Mouse (Mus musculus) lung, postnatal 14 days (tissue): ENCODE results near the gene Grb2.

Experiments
- DNase-seq: peaks from one replicate; pipeline ENCODE4 v3.0.0; 2021

Gene Grb2

DNA sequence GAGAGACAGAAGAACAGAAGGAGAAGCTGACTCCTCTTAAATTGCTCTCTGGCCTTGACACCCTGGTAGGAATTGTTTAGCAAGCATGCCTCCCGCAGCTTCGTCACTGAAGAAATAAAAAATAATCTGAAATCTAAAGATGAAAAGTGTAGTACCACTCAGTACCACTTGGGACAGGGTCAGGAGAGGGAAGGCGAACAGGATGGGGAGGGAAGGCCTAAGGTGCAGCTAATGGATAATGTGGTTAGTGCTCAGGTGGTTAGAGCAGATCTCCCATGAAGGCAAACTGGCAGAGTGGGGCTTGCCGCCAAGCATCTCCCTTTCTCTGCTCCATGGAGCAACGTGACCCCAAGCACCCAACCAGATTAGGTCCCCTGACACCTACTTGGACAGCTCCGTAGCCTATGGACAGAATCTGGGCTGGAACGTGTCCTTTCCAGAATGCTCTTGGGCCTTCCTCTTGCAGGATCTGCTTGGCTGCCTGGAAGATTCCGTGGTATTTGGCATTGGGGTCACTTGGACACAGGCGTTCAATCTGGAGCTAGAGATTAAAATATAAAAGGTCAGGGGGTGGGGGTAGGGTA lies 84.8 kb downstream of the Grb2 start:
- no peak for DNase-seq

DNA sequence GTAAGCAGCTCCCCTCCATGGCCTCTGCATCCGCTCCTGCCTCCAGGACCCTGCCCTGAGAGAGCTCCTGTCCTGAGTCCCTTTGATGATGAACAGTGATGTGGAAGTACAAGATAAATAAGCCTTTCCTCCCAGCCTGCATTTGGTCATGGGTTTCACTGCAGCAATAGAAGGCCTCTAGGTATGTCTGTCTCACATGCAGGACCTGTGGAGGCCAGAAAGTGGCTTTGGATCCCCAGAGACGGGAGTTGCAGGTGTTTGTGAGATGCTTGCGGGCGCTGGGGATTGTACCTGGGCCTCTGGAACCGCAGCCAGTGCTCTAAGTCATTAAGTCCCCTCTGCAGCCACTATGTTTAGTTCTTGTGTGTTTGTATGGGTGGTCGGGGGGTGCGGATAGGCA lies 88.4 kb downstream of the Grb2 start:
- no peak for DNase-seq

DNA sequence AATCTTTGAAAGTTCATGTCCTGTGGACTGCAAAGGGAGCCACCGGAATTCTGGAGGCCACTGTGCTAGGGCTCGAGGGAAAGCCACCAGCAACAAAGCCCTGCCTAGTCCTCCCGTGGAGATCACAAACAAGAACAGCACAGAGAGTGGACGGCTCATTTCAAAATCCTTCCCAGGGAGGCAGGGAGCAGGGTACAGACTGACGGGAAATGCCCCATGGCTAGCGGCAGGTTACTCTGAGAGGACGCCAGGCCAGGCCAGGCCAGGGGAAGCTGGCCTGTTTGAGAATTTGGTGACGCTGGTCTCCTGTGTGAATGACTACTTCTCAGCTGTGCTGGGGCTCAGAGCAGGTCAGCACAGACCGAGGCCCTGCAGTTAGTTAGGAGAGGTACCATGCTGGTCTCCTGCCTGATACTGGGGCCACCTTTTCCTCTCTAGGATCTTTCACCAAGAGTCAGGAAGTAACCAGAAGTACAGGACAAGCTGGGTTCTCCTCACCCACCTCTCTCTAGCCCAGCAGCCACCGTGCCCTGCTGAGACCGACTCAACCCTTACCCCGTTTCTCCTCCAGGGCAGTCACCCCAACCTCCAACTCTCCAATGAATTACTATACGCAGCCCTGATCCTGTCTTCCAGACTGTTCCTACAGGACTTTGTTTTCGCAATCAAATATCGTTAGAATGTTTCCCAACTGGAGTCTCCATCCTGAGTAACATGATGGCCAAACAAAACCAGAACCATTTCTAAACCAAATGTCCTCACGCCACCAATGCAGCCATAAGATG lies 89.5 kb downstream of the Grb2 start:
- DNase-seq: no peak

DNA sequence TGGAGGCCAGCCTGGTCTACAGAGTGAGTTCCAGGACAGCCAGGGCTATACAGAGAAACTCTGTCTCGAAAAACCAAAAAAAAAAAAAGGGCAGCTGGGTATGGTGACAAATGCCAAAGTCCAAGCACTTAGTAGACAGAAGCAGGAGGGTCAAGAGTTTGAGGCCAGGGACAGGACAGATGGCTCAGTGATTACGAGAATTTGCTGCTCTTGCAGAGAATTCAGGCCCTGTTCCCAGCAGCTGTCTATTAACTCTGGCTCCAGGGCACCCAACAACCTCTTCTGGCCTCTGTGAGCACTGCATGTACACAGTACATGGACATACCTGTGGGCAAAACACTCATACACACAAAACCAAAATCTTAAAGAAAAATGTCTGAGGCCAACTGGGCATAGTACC lies 90.4 kb downstream of the Grb2 start:
- DNase-seq: no peak

DNA sequence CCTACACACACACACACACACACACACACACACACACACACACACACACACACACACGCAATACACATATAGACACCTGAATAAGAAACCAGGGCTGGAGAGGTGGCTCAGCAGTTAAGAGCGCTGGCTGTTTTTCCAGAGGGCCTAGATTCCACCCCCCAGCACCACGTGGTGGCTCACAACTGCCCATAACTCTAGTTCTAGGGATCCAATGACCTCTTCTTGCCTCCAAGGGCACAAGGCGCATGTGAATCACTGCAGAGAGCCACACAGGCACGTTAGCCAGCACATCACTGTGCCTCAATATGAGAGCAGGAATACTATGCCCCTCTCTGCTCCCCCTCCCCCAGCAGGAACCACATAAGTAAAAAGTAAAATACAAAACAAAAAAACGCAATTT lies 91.5 kb downstream of the Grb2 start:
- DNase-seq: no peak

DNA sequence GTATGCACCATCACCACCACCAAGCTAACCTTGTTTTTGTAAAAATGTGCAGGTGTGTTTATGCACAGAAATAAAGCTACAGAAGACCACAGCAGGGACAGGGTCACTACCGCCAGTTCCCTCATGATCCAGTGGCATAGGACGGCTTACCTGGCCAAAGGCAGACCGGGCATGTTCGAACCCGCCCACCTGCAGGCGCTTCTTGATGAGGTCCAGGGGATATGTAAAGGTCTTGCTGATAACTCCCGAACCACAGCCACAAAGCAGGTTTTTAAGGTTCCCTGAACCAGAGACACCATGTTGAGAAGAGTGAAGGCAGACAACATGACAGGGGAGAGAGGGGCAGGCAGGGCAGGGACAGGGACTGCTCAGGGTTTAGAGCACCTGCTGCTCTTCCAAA lies 92.0 kb downstream of the Grb2 start:
- DNase-seq: no peak

DNA sequence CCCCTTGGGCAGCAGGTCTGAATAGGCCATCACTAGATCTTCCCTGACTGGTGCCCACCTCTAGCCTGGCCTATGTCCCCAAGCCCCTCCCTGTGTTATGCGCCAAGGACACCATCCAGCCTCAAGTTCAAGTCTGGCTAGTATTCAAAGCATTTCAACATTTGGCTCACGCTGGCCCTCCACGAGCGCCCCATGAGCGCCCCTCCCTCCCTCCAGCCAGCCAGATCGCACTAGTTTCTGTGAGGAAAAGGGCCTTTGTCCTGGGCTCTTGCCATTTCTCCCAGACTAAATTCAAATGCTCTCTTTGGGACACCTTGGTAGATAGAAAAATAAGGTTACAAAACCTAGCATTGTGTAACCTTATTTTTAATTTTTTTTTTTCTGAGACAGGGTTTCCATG lies 92.5 kb downstream of the Grb2 start:
- DNase-seq: no peak

DNA sequence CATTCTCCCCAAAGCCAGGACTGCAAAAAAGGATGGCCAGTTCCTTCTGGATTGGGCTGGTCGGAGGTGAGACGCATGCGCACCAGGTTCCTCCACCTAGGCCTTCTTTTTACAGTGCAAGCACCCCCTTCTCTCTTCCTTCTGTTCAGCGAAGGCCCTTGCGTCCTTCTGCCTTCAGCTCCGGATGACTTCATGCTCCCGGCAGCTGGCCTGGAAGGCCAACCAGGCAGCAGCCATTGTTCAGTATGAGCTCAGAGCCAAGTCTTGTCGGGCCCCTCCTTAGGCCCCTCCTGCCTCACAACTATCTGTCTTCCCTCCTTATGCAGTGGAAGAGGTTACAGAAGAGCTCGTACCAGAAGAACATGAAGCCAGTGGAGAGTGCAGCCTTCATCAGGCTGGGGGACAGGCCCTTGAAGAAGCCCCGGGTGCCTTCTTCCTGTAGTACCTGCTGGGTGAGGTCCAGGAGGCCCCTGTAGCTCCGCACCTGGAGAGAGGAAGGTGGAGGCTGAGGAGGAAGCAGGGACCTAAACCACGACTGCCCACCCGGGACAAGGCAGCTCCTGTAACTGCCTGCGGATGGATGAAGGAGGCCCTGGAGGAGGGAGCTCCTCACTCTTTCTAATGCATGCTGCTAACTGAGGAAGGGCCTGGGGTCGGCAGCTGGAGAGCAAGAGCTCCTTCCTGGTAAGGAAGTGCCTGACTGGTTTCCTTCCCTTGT lies 93.1 kb downstream of the Grb2 start:
- no peak for DNase-seq

DNA sequence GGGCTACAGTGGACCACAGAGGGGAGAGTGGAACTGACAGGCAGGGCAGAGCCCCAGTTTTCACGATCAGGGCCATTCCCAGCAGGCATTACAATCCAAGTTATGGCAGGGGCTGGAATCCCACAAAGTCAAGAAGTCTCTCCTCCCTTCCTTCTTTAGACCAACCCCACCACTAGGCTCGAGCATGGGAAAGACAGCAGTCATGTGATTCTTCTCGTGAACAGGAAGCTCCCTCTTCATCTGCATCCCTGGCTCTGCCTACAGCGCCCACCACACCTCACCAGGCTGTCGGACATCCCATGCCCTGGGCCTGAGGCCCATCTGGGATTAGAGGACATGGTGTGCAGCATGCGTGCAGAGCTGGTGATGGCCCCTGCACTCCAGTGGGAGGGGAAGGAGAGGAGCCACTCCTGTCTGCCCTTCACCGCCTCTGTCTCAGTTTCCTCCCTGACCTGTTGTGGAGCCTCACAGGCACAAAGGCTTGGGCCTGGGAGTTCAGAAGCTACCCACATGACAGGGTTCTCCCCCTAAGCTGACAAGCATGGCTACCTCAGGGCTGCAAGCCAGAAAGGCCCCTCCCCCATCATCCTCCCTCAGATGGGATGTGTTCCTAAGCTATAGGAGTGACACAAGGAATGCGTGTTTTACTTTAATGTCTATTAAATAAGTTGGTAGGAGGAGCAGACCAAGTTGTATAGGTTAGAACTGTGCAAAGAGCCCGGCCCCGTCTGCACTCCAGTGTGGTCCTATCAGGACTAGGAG lies 93.9 kb downstream of the Grb2 start:
- no peak for DNase-seq

DNA sequence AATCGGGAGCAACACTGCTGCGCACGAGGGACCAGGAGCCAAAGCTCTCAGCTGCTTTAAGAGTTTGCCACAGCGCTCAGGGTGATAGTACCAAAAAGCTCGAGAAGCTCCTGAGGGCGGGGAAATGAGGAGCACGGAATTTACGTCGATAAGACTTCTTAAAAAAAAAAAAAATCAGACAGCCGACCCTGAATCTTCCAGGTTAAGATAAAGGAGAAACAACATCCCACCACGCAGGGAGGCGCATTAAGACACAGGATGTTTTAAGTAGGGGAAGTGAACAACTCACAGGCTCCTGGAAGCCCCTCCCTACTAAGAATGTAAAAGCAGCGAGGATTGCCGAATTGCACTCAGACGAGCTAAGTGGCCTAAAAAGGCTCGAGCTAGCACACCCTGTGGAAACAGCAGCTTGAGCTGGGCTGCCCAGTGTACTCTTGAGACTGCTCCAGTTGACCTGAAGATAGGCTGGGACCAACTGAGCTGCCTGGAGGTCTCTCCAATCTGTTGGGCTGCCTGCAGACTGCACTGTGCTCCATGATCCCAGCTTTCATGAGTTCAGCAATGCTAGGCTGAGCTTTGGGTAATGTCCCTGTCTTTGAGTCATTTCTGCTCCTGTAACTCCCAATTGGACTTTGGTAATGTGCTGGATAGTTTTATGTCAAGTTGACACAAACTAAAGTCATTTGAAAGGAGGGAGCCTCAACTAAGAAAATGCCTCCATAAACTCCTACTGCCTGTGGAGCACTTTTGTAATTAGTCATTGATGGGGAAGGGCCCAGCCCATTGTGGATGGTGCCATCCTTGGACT lies 95.1 kb downstream of the Grb2 start:
- peak; percentile 48 for DNase-seq

DNA sequence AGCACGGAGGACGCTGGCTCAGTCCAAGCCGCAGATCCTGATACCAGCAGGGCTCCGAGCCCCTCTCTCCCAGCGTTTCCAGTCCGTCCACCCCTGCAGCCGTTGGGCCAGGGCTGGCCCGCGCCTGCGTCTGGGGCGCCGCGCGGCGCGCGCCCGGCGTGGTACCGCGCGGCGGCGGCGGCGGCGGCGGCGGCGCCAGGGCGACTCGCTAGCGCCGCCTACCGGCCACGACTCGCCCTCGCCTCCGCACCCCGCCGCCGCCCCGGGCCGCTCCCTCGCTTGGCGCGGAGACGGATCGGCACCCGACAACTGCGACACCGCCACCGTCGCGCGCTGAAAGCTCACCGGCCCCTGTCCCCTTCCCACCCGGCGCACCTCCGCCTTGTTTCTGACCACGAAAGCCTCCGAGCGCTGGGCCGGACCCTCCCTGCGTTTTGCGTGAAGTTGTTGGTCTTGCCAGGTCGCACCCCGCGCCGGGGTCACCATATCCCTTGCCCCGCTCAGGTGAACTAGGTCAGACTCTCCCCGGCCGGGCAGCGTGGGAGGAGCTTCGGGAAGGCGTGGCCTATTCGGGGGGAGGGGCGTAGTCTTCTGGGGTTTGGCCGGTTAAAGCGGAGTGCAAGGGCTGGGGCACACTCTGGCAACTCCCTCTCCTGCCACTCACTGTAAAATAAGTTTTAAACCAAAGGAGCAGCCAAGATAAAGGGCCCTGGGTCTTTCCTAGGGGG lies 95.8 kb downstream of the Grb2 start, which contains the start of gene Mif4gd:
Gene Mif4gd (minus strand): TSS at position 560 of the 728 bp plus-strand sequence.
- DNase-seq: peak; percentile 95

DNA sequence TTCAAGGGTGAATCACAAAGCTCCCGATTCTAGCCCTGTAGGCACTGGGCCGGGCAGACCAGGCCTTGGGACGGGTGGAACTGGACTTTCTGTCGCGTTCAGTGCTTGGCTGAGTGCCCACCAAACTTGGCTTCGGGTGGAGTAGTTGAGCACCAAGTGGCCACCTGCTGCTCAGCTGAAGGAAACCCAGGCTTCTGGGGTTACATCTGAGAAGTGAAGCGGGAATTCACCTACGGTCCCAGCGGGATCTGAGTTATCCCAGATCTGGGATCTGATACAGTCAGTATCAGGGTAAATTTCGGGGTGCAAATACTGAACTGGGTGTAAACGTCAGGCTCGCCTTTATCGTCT lies 96.4 kb downstream of the Grb2 start:
- peak; percentile 89 for DNase-seq

DNA sequence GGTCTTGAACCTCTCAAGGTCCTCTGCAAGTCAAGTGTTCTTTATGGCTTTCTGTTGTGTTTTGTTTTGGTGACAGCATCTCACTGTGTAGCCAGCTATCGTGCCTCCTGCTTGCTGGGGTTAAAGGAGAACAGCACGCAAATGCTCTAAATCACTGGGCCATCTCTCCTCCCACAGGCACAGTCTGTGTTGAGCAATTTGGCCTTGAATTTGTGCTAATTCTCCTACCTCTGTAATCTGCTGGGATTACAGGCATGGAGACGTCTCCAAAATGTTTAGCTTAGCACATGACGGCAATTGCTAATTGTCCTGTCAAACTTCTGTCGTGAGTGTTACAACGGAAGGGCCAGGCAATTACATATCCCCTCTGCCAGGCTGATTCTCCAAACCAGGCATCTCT lies 97.2 kb downstream of the Grb2 start:
- no peak for DNase-seq

DNA sequence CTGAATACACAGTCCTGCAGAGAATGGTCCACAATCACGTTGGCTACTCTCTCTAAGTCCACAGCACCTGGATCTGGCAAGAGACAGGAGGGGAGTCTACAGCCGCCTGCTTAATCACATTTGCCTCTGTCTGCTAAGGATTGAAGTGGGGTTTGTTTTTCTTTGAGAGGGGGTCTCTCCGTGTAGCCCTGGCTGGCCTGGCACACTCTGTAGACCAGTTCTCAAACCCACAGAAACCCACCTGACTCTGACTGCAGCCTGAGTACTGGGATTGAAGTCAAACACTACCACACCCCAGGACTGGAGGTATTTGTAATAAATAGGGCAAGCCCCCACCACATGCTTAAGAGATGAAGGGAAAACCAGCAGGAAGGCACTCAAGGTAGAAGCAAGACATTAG lies 98.8 kb downstream of the Grb2 start:
- no peak for DNase-seq

DNA sequence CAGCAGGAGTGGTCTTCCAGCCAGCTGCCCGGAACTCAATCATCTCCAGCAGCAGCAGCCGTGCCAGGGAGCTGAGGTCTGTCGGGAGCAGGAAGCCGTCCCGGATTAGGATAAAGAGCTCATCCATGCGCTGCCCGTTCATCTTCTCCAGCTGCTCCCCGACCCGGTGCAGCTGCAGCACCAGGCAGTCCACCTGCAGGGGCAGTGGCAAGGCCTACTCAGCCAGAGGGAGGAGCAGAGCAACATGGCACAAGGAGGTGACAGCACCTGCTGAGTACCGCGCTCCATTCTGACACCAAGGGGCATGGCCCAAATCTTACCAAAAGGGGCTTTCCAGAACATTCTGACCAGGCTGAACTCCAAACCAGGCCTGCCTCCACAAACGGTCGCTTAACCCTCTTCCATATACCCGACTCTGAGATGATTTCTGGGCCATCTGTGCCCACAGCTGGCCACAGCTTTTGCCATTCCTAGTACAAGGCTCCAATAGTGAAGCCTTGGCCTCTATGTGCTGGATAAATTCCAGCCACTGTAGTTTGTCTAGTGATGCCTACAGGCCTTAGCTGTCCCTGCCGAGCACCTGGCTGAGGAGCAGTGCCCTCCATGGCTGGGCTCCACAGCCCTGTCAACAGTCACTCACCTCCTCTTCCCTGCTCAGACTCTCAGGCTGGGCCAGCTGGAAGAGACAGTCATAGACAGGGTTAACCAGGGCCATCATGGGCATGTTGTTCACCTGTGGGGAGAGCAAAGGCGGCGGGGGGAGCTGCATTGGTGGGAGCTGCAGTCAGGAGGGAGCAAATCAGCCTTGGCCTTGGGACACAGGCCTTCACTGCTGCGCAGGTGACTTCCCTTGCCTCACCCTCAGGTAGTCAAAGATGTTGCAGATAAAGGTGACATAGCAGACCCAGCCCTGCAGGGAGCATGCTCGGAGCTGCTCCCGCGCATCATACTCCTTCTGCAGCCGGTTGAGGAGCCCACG lies 99.7 kb downstream of the Grb2 start:
- DNase-seq: no peak

DNA sequence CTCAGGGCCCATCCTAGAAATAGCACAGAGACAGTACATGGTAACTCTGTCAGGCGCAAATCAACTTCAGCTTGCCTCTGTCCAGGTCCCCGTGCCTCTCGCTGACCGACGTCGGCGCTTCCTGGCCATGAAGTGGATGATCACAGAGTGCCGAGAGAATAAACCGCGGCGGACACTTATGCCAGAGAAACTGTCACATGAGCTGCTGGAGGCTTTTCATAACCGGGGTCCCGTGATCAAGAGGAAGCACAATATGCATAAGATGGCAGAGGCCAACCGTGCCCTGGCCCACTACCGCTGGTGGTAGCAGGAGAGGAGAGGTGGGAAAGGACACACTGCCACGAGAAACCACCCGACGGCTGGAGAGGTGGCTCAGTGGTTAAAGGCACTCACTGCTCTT lies 101.7 kb downstream of the Grb2 start:
- DNase-seq: no peak

DNA sequence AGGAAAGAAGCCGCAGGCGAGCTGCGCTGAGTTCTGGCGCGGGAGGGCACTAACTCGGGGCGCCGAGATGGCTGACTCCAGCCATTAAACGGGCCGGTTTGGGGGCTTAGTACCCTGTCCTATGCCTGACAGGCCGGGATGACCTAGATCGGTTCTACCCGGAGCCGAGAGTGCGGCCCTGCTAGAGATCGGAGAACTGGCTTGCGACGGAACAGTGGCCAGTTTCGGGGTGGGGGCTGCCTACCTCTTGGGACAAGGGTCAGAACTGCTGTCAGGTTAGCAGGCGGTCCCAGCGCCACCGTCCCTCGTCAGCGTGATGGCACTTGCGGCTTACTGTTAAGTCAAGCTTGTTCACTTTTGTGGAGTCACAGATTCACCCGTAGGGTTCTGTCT lies 104.1 kb downstream of the Grb2 start:
- DNase-seq: peak; percentile 15

DNA sequence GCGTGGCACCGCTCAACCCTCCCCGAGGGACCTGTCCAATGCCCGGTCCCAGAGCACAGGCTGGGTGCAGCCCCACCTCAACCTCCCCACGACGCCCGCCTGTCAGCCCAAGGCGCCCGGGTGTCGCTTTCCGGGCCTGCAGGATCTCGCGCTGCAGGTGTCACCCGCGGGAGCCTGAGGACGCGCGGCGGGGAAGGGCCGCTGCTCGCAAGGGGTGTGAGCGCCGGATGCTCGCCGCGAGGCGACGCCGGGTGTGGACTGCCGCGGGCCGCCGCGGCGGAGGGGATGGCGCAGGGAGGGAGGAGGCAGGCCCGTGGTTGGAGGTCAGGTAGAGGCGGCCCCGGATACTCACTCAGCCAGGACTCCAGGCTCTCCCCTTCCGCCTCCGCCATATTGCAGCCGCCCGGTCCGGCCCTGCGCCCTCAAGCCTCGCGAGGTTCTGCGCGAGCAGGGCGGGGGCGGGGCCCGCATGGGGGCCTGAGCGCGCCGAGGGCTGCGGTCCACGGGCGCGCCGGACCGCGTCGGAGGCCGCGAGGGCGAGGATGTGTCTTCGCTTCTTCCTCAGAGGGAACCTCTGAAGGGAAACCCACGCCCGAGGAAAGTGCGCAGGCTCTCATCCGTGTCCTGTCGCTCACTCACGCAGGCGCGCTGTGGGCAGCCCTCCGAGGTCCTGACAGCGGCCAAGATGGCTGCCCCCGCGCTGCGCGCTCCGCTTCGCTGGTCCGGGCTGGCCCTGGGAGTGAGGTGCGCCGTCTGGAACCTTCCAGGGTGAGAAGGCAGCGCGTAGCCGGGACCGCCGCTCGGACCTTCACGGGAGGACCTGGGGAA lies 104.7 kb downstream of the Grb2 start, which contains the start of the genes Mrps7 and Gga3:
Gene Mrps7 (plus strand): TSS at position 450 of the 828 bp plus-strand sequence.
Gene Gga3 (minus strand): TSS at position 576 of the 828 bp plus-strand sequence.
- DNase-seq: peak; percentile 93

DNA sequence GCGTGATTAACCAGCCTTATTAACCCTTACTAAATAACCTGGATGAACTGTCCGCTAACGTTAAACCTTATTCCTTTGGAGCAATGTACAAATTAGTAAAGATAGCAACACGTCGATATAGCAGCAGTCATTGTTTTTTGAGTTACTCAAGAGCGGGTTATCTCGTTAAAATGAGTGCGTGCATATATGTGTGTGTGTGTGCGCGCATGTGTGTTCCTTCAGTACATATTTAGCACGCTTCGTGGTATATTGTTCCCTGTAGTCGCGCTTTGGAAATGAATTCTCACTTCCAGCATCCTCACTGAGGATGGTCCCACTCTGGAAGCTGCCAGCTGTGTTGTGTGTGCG lies 105.3 kb downstream of the Grb2 start:
- no peak for DNase-seq

DNA sequence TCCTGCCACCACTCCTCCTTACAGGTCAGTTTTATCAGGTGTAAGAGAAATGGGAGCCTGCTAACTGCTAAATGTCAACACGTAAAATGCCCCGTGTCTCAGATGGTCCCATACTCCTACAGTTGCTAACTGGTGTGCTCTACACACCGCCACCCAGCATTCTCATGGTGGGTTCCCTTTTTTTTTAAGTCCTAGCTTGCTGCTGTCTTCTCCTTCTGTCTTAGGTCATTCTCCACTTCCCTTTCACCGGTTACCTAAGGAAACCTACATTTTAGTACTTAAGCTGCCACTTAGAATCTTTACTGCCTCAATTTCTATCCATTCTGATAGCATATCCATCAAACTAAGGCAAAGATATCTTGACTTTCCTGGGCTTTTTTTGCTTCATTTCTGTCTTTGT lies 107.2 kb downstream of the Grb2 start:
- DNase-seq: no peak
